Mouse (Mus musculus): ENCODE measurements around the gene Nub1. TPM values are rescaled to one million over a fixed set of nuclear protein-coding genes. Genes with fewer than 3 reads are reported as not detected.

Nub1 gene
- 39.9 and 43.3 TPM in 2 replicates for polyA plus RNA-seq (2015; fragmentation: Nextera tagmentation; extraction: Ambion mirVana)

GRCm38 (mm10) chr5:24685366-24686093, at the start of gene Nub1:
TSS of gene Nub1 (plus strand) at chr5:24685532.
- Histone ChIP-seq H3K4me2 (replicated peaks; ENCODE audit: low read depth, low read length) (peak within 1 kb of the TSS; percentile 63), H3K4me1 (ENCODE audit: insufficient read depth, low read length) (peaks cover 10% of the 10 kb centered on the region), H3K4me3 (ENCODE audit: low read length) (peak within 1 kb of the TSS; percentile 89), H3K9ac (replicated peaks; ENCODE audit: low read length) (peak within 1 kb of the TSS; percentile 86), H3K27me3 (ENCODE audit: insufficient read depth, low read length) (no peaks in the 10 kb centered on the region), H3K9me3 (ENCODE audit: low read length) (no peaks in the 10 kb centered on the region), H3K27ac (ENCODE audit: low read length) (peak within 1 kb of the TSS; percentile 97), H3K36me3 (ENCODE audit: insufficient read depth, low read length) (peaks cover 6% of the 10 kb centered on the region)
- WGBS, result under 1% methylated on average over 53 of the region's 53 CpGs
- peak; percentile 97 for ATAC-seq (ENCODE audit: low FRiP score, low TSS enrichment)

GRCm38 (mm10) chr5:24636987-24637386, 48.3 kb upstream of the Nub1 start:
- H3K27ac ChIP-seq (ENCODE audit: low read length), result no peak overlapping the region
- 81% methylated on average over 4 of the region's 4 CpGs for WGBS
- H3K4me3 ChIP-seq (ENCODE audit: low read length), result no peak overlapping the region
- H3K4me1 ChIP-seq (ENCODE audit: insufficient read depth, low read length), result no peaks in the 10 kb centered on the region
- H3K9me3 ChIP-seq (ENCODE audit: low read length), result no peaks in the 10 kb centered on the region
- H3K36me3 ChIP-seq (ENCODE audit: insufficient read depth, low read length), result no peaks in the 10 kb centered on the region
- no peak for ATAC-seq (ENCODE audit: low FRiP score, low TSS enrichment)
- H3K9ac ChIP-seq (replicated peaks; ENCODE audit: low read length), result no peak overlapping the region
- H3K4me2 ChIP-seq (replicated peaks; ENCODE audit: low read depth, low read length), result no peak overlapping the region
- H3K27me3 ChIP-seq (ENCODE audit: insufficient read depth, low read length), result no peaks in the 10 kb centered on the region

GRCm38 (mm10) chr5:24638131-24638530, 47.2 kb upstream of the Nub1 start:
- Histone ChIP-seq H3K9ac (replicated peaks; ENCODE audit: low read length) (no peak overlapping the region), H3K36me3 (ENCODE audit: insufficient read depth, low read length) (no peaks in the 10 kb centered on the region), H3K27ac (ENCODE audit: low read length) (no peak overlapping the region), H3K9me3 (ENCODE audit: low read length) (no peaks in the 10 kb centered on the region), H3K4me3 (ENCODE audit: low read length) (no peak overlapping the region), H3K27me3 (ENCODE audit: insufficient read depth, low read length) (no peaks in the 10 kb centered on the region), H3K4me2 (replicated peaks; ENCODE audit: low read depth, low read length) (no peak overlapping the region), H3K4me1 (ENCODE audit: insufficient read depth, low read length) (no peaks in the 10 kb centered on the region)
- no peak for ATAC-seq (ENCODE audit: low FRiP score, low TSS enrichment)
- WGBS, result 55% methylated on average over 6 of the region's 6 CpGs

- no peak for ATAC-seq (ENCODE audit: low FRiP score, low TSS enrichment)
- 67% methylated on average over 6 of the region's 6 CpGs for WGBS
Measured at GRCm38 (mm10) chr5:24639081-24639480, 46.3 kb upstream of the Nub1 start.

GRCm38 (mm10) chr5:24645454-24645853, 39.9 kb upstream of the Nub1 start:
- WGBS, result 78% methylated on average over 1 of the region's 1 CpGs
- Histone ChIP-seq H3K36me3 (ENCODE audit: insufficient read depth, low read length) (no peaks in the 10 kb centered on the region), H3K27ac (ENCODE audit: low read length) (no peak overlapping the region), H3K4me3 (ENCODE audit: low read length) (no peak overlapping the region), H3K4me2 (replicated peaks; ENCODE audit: low read depth, low read length) (no peak overlapping the region), H3K4me1 (ENCODE audit: insufficient read depth, low read length) (no peaks in the 10 kb centered on the region), H3K27me3 (ENCODE audit: insufficient read depth, low read length) (no peaks in the 10 kb centered on the region), H3K9ac (replicated peaks; ENCODE audit: low read length) (no peak overlapping the region), H3K9me3 (ENCODE audit: low read length) (no peaks in the 10 kb centered on the region)
- no peak for ATAC-seq (ENCODE audit: low FRiP score, low TSS enrichment)

More at GRCm38 (mm10) chr5:24639081-24639480, 46.3 kb upstream of the Nub1 start:
- no peak overlapping the region for H3K4me2 ChIP-seq (replicated peaks; ENCODE audit: low read depth, low read length)
- H3K4me1 ChIP-seq (ENCODE audit: insufficient read depth, low read length), result no peaks in the 10 kb centered on the region
- H3K9me3 ChIP-seq (ENCODE audit: low read length), result no peaks in the 10 kb centered on the region
- H3K27me3 ChIP-seq (ENCODE audit: insufficient read depth, low read length), result no peaks in the 10 kb centered on the region
- H3K27ac ChIP-seq (ENCODE audit: low read length), result no peak overlapping the region
- no peak overlapping the region for H3K9ac ChIP-seq (replicated peaks; ENCODE audit: low read length)
- H3K36me3 ChIP-seq (ENCODE audit: insufficient read depth, low read length), result no peaks in the 10 kb centered on the region
- H3K4me3 ChIP-seq (ENCODE audit: low read length), result no peak overlapping the region

DNA sequence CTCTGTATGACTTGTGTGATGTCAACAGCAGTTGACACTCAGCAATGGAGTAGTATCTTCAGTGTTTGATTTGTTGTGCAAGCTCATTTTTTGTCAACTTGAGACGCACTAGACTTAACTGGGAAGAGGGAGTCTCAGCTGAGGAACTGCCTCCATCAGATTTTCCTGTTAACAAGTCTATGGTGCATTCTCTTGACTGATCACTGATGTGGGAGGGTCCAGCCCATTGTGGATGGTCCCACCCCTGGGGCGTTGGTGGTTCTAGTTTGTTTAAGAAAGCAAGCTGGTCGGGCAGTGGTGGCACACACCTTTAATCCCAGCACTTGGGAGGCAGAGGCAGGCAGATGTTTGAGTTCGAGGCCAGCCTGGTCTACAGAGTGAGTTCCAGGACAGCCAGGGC, 36.1 kb upstream of the Nub1 start:
- ATAC-seq (ENCODE audit: low FRiP score, low TSS enrichment), result no peak
- no peak overlapping the region for H3K4me2 ChIP-seq (replicated peaks; ENCODE audit: low read depth, low read length)
- H3K4me1 ChIP-seq (ENCODE audit: insufficient read depth, low read length), result no peaks in the 10 kb centered on the region
- H3K27ac ChIP-seq (ENCODE audit: low read length), result no peak overlapping the region
- no peaks in the 10 kb centered on the region for H3K27me3 ChIP-seq (ENCODE audit: insufficient read depth, low read length)
- H3K36me3 ChIP-seq (ENCODE audit: insufficient read depth, low read length), result no peaks in the 10 kb centered on the region
- H3K9me3 ChIP-seq (ENCODE audit: low read length), result no peaks in the 10 kb centered on the region
- no peak overlapping the region for H3K4me3 ChIP-seq (ENCODE audit: low read length)
- H3K9ac ChIP-seq (replicated peaks; ENCODE audit: low read length), result no peak overlapping the region
- WGBS, result 61% methylated on average over 4 of the region's 4 CpGs

DNA sequence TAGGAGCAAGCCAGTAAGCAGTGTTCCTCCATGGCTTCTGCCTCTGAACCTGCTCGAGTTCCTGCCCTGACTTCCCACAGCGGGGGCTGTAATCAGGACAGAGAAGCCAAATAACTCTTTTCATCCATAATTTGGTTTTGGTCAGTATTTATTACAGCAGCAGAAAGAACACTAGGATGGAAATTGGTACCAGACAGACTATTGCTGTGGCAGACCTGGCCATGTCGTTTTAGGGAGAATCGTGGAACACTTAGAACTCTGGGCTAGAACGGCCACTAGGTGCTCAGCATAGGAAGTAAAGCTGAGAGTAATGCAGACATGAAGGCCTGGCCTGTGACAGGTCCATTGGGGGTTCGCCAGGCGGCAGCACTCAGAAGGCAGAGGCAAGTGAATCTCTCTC, 35.6 kb upstream of the Nub1 start:
- no peak overlapping the region for H3K4me3 ChIP-seq (ENCODE audit: low read length)
- no peak overlapping the region for H3K9ac ChIP-seq (replicated peaks; ENCODE audit: low read length)
- H3K4me2 ChIP-seq (replicated peaks; ENCODE audit: low read depth, low read length), result no peak overlapping the region
- no peaks in the 10 kb centered on the region for H3K27me3 ChIP-seq (ENCODE audit: insufficient read depth, low read length)
- no peak overlapping the region for H3K27ac ChIP-seq (ENCODE audit: low read length)
- 75% methylated on average over 7 of the region's 7 CpGs for WGBS
- no peaks in the 10 kb centered on the region for H3K9me3 ChIP-seq (ENCODE audit: low read length)
- no peaks in the 10 kb centered on the region for H3K36me3 ChIP-seq (ENCODE audit: insufficient read depth, low read length)
- H3K4me1 ChIP-seq (ENCODE audit: insufficient read depth, low read length), result no peaks in the 10 kb centered on the region
- no peak for ATAC-seq (ENCODE audit: low FRiP score, low TSS enrichment)

DNA sequence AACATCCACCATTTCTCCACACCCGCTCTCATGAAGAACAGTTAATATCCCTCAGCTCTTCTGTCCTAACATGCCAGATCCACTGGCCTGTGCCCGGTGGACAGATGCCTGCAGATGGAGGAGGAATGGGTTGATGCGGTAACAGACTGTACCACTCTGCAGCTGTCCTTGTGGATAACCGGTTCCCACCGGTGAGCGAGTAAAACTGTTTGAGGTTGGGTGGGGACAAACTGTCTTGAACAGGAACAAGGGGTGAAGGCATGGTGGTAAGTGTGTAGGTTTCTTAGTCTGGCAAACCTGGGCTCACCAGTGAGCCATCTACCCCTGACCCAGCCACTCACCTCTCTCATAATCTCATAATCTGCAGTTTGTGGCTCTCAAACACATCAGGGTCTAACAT, 34.0 kb upstream of the Nub1 start:
- Histone ChIP-seq H3K4me3 (ENCODE audit: low read length) (no peak overlapping the region), H3K27ac (ENCODE audit: low read length) (no peak overlapping the region), H3K27me3 (ENCODE audit: insufficient read depth, low read length) (no peaks in the 10 kb centered on the region), H3K4me2 (replicated peaks; ENCODE audit: low read depth, low read length) (no peak overlapping the region), H3K4me1 (ENCODE audit: insufficient read depth, low read length) (no peaks in the 10 kb centered on the region), H3K36me3 (ENCODE audit: insufficient read depth, low read length) (no peaks in the 10 kb centered on the region), H3K9ac (replicated peaks; ENCODE audit: low read length) (no peak overlapping the region), H3K9me3 (ENCODE audit: low read length) (no peaks in the 10 kb centered on the region)
- WGBS, result 79% methylated on average over 6 of the region's 6 CpGs
- ATAC-seq (ENCODE audit: low FRiP score, low TSS enrichment), result no peak

DNA sequence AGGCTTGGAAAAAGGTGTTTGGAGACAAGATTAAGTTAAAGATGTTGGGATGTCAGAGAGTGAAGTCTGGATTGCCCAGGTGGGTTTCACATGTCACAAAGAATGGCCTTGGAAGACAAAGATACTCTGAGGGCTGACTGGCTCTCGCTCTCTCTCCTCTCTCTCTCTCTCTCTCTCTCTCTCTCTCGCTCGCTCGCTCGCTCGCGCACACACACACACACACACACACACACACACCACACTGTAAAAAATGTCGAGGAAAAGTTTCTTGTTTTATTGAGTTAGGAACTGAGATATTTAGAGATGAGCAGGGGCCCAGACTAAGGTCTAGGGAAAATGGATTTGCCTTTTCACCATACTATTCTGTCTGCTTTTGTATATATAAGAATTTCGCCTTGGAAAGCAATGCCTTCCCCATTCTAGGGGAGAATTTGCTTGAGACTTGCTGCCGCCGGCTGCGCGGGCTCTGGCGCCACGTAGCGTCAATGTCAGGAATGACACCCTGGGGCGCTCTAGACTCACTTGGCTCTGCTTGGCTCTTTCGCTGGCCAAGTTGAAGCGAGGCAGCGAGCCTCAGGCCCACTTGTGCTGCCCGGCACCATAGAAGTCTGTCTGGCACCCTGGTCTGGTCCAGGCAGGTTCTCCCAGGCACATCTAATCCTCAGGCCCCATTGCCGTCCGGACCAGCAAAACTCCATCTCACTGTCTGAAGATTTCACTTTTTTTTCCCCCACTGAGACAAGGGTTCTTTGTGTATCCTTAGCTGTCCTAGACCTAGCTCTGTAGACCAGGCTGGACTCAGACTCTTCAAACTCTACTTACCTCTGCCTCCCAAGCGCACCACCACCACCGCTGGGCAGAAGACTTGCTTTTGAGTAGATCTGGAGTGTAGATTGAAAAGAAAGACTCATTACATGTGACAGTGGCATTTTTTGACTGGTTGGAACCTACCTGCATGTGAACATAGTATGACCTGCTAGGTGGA, 33.3 kb upstream of the Nub1 start:
- H3K27me3 ChIP-seq (ENCODE audit: insufficient read depth, low read length), result no peaks in the 10 kb centered on the region
- no peak overlapping the region for H3K4me3 ChIP-seq (ENCODE audit: low read length)
- 29% methylated on average over 25 of the region's 25 CpGs for WGBS
- no peak overlapping the region for H3K9ac ChIP-seq (replicated peaks; ENCODE audit: low read length)
- H3K27ac ChIP-seq (ENCODE audit: low read length), result no peak overlapping the region
- H3K36me3 ChIP-seq (ENCODE audit: insufficient read depth, low read length), result no peaks in the 10 kb centered on the region
- no peak overlapping the region for H3K4me2 ChIP-seq (replicated peaks; ENCODE audit: low read depth, low read length)
- H3K4me1 ChIP-seq (ENCODE audit: insufficient read depth, low read length), result no peaks in the 10 kb centered on the region
- H3K9me3 ChIP-seq (ENCODE audit: low read length), result no peaks in the 10 kb centered on the region
- ATAC-seq (ENCODE audit: low FRiP score, low TSS enrichment), result peak; percentile 79

All from kidney, embryonic 16.5 days (tissue).